Mouse (Mus musculus) embryonic facial prominence, embryonic 15.5 days (tissue): ENCODE results near the gene Wscd1. TPM values are rescaled to one million over a fixed set of nuclear protein-coding genes. Genes with fewer than 3 reads are reported as not detected.

Source experiments
- ATAC-seq: fragments of 200-750 bp; cut with Nextera tagmentation; 2 replicates; pipeline ENCODE4 v1.8.0; 2017; ENCODE audit warnings: low read depth, moderate TSS enrichment; ENCODE audit not compliant: insufficient number of reproducible peaks, low FRiP score, low TSS enrichment
- H3K27ac ChIP-seq: fragments of 300-500 bp; sonication (generic); replicated peaks from 2 replicates; pipeline ENCODE4 v1.5.1; 2015; ENCODE audit warnings: mild to moderate bottlenecking, inconsistent platforms
- H3K27me3 ChIP-seq: fragments of 300-500 bp; sonication (generic); 2 replicates; pipeline ENCODE4 v1.6.1; 2015; ENCODE audit warnings: inconsistent platforms
- H3K36me3 ChIP-seq: fragments of 300-500 bp; sonication (generic); 2 replicates; pipeline ENCODE4 v1.6.1; 2015; ENCODE audit warnings: mild to moderate bottlenecking, inconsistent platforms
- H3K4me1 ChIP-seq: fragments of 300-500 bp; sonication (generic); 2 replicates; pipeline ENCODE4 v1.6.1; 2015; ENCODE audit warnings: inconsistent platforms
- H3K4me2 ChIP-seq: fragments of 300-500 bp; sonication (generic); replicated peaks from 2 replicates; pipeline ENCODE4 v1.6.1; 2015; ENCODE audit warnings: mild to moderate bottlenecking, inconsistent platforms
- H3K4me3 ChIP-seq: fragments of 300-500 bp; sonication (generic); replicated peaks from 2 replicates; pipeline ENCODE4 v1.5.1; 2015; ENCODE audit warnings: mild to moderate bottlenecking, inconsistent platforms
- H3K9ac ChIP-seq: fragments of 300-500 bp; sonication (generic); 2 replicates; pipeline ENCODE4 v1.6.1; 2015; ENCODE audit warnings: inconsistent platforms
- H3K9me3 ChIP-seq: fragments of 300-500 bp; sonication (generic); replicated peaks from 2 replicates; pipeline ENCODE4 v1.6.1; 2016; ENCODE audit warnings: inconsistent platforms
- WGBS: fragments of 180-500 bp; shearing (Covaris S2); methylation state at CpG from one replicate; pipeline ENCODE4 v1.1.7; 2015; 5-methylcytosine and 5-hydroxymethylcytosine counted together
- polyA plus RNA-seq: library from polyadenylated mRNA; unstranded; fragments of >200 nt; fragmentation: Nextera tagmentation; extraction: Ambion mirVana; gene quantifications from 2 replicates; pipeline ENCODE4 v1.2.1, GENCODE M21; 2015

Gene Wscd1
- polyA plus RNA-seq, 1 experiment from 2014 or later: 6.2 TPM

DNA sequence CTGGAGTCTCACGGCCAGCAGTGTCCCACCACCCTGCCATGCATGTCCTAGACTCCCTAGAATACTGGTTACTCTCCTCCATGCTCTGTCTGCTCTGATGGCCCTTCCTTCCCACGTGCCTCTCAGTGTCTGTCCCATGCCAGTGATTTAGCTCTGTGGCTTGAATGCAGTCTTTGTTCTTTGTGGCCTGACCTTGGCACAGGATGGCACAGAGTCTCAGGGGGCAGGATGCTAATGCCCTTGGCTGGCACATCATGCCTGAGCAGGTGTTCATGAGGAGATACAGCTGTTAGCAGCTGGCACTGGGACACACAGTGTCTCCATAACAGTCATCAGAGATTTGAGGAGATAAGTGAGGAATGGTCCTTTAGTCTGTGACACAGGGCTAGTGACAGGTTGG, 20.8 kb downstream of the Wscd1 start:
- Histone ChIP-seq H3K4me3 (no peak overlapping the region), H3K9ac (no peak overlapping the region), H3K9me3 (no peaks in the 10 kb centered on the region), H3K27me3 (no peaks in the 10 kb centered on the region), H3K36me3 (no peaks in the 10 kb centered on the region), H3K27ac (no peak overlapping the region), H3K4me1 (no peaks in the 10 kb centered on the region), H3K4me2 (no peak overlapping the region)
- ATAC-seq: no peak
- WGBS: 61% methylated on average over 2 of the region's 2 CpGs

DNA sequence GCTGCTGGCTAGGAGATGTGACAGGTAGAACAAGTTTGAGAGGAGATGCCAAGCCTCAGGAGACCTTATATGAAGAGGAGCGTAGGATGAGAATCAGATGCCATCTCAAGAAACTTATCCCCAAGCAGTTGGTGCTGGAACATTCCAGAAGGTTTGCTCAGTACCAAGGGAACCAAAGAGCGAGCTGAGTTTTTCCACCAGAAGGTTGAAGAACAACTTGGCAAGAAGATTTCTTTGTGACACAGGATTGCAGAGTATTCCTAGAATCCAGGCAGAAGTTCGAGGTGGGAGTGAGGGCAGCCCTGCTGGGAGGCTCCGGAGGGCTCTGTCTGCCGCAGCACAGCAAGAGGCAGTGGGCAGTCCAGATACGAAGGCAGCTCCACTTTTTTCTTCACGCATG, 21.4 kb downstream of the Wscd1 start:
- ATAC-seq: no peak
- no peaks in the 10 kb centered on the region for H3K9me3 ChIP-seq
- no peaks in the 10 kb centered on the region for H3K27me3 ChIP-seq
- H3K4me3 ChIP-seq: no peak overlapping the region
- no peak overlapping the region for H3K27ac ChIP-seq
- H3K4me2 ChIP-seq: no peak overlapping the region
- H3K36me3 ChIP-seq: no peaks in the 10 kb centered on the region
- no peak overlapping the region for H3K9ac ChIP-seq
- H3K4me1 ChIP-seq: no peaks in the 10 kb centered on the region
- 83% methylated on average over 7 of the region's 7 CpGs for WGBS

DNA sequence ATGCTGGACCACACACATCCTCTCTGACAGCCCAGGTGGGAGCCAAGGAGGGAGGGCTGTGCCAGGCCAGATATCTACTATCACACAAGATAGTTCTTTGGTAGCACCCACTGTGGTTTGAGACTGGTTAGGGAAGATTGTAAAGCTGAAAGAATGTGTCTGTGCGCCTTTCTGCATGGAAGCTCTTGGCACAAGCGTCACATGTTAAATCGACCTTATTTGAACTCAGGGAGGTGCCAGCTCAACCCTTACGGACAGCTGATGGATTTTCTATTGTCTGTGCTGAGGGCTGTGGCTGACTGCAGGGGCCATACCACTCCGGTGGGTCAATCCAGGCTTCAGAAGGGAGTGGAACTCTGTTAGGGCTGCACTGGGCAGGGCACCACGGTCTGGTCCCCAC, 22.3 kb downstream of the Wscd1 start:
- 67% methylated on average over 6 of the region's 6 CpGs for WGBS
- Histone ChIP-seq H3K9ac (no peak overlapping the region), H3K36me3 (no peaks in the 10 kb centered on the region), H3K27ac (no peak overlapping the region), H3K27me3 (no peaks in the 10 kb centered on the region), H3K9me3 (no peaks in the 10 kb centered on the region), H3K4me3 (no peak overlapping the region), H3K4me1 (no peaks in the 10 kb centered on the region), H3K4me2 (no peak overlapping the region)
- ATAC-seq: no peak

DNA sequence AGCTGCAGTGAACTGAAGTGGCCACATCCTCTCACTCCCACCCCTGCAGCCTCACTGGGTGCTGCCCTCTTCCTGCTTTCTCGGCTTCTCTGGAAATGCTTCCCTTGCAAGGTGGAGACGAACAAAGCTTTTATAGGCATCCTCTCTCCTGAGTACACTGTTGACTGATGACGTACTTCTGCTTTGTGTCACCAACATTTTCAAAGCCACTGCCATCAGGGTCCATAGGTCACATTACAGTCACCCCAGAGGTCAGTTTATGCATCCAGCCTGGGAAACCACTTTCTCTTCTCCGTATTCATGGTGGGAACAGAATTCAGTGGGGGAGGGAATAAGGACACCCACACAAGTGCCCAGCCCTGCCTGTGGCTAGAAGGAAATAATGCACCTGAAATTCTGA, 23.1 kb downstream of the Wscd1 start:
- ATAC-seq: no peak
- Histone ChIP-seq H3K27ac (no peak overlapping the region), H3K9ac (no peak overlapping the region), H3K4me1 (no peaks in the 10 kb centered on the region), H3K36me3 (no peaks in the 10 kb centered on the region), H3K27me3 (no peaks in the 10 kb centered on the region), H3K4me2 (no peak overlapping the region), H3K9me3 (no peaks in the 10 kb centered on the region), H3K4me3 (no peak overlapping the region)
- WGBS: 22% methylated on average over 4 of the region's 4 CpGs

DNA sequence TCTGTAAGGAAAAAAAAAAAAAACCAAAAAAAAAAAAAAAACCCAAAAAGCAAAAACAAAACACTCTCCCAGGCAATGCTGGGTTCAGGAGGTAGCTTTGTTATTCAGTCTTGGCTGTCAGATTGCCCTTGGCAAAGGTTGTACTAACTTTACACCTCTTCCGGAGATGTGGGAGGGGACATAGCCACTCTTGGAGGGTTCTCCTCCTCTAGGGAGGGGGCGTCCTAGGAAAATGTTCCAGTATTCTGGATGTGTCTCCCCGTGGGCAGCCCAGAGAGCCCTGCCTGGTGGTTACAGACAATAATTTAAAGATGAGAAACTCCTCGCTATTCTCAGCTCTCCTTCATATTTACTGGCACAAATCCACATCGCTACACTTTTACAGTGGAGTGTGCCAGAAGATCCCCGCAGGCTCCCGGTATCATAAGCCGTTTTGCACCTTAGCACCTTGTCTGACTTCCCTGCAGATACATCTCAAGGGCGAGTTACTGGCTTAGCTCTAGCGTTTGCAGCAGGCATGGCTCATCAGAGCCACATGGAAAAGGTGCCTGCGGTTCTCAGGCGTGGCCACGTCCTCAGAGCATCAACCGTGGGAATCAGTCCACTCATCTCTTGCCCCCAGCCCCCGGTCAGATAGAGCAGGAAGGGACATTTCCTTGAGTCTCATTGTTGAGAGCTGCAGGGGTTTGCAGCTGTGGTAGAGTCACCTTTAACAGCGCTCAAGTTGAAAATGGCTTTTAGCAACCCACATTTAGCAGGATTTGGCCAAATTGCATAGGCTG, 24.5 kb downstream of the Wscd1 start:
- H3K36me3 ChIP-seq: no peaks in the 10 kb centered on the region
- H3K4me1 ChIP-seq: no peaks in the 10 kb centered on the region
- no peak overlapping the region for H3K4me3 ChIP-seq
- no peaks in the 10 kb centered on the region for H3K9me3 ChIP-seq
- no peak overlapping the region for H3K27ac ChIP-seq
- no peak overlapping the region for H3K9ac ChIP-seq
- ATAC-seq: no peak
- no peaks in the 10 kb centered on the region for H3K27me3 ChIP-seq
- H3K4me2 ChIP-seq: no peak overlapping the region
- WGBS: 31% methylated on average over 16 of the region's 16 CpGs

DNA sequence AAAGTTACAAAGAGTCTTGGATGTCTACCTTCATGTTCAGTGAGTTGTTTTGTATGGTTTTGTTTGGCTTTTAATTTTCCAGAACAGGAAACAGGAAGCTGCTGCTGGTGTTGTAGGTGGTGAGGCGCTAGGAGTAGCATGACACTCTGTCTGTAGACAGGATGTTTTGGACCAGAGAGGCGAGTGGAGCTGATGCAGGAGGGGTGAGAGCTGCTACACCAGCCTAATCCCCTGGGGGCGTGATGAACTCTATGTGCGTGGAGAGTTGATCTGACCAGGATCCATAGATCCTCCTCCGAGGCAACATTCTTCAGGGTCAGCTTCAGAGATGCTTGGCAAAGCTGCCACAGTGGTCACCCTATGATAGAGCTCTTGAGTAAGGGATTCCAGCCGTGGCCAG, 25.3 kb downstream of the Wscd1 start:
- H3K4me1 ChIP-seq: no peaks in the 10 kb centered on the region
- H3K9ac ChIP-seq: no peak overlapping the region
- H3K27ac ChIP-seq: no peak overlapping the region
- H3K27me3 ChIP-seq: no peaks in the 10 kb centered on the region
- H3K4me3 ChIP-seq: no peak overlapping the region
- WGBS: 55% methylated on average over 6 of the region's 6 CpGs
- no peaks in the 10 kb centered on the region for H3K9me3 ChIP-seq
- no peak for ATAC-seq
- no peak overlapping the region for H3K4me2 ChIP-seq
- H3K36me3 ChIP-seq: no peaks in the 10 kb centered on the region

DNA sequence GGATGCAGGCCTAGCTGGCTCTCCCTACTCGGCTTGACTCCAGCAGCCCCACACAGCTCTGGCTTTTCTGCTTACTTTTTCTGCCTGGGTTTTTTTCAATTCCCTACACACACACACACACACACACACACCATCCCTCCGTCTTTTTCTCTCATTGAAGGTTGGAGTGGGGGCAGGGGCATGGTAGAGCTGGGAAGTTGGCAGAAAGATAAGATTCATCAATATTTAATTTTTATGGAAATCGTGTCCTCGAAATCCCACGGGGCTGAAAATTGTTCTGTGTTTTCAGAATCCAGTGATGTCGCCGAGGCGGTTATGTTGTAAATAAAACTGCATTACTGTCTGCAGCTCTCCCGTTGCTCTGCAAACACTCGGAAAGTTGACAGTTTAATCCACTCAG, 29.9 kb downstream of the Wscd1 start:
- no peak for ATAC-seq
- no peak overlapping the region for H3K4me3 ChIP-seq
- no peaks in the 10 kb centered on the region for H3K27me3 ChIP-seq
- H3K9me3 ChIP-seq: no peaks in the 10 kb centered on the region
- no peak overlapping the region for H3K27ac ChIP-seq
- H3K36me3 ChIP-seq: no peaks in the 10 kb centered on the region
- no peak overlapping the region for H3K9ac ChIP-seq
- no peak overlapping the region for H3K4me2 ChIP-seq
- H3K4me1 ChIP-seq: no peaks in the 10 kb centered on the region
- 75% methylated on average over 10 of the region's 10 CpGs for WGBS

DNA sequence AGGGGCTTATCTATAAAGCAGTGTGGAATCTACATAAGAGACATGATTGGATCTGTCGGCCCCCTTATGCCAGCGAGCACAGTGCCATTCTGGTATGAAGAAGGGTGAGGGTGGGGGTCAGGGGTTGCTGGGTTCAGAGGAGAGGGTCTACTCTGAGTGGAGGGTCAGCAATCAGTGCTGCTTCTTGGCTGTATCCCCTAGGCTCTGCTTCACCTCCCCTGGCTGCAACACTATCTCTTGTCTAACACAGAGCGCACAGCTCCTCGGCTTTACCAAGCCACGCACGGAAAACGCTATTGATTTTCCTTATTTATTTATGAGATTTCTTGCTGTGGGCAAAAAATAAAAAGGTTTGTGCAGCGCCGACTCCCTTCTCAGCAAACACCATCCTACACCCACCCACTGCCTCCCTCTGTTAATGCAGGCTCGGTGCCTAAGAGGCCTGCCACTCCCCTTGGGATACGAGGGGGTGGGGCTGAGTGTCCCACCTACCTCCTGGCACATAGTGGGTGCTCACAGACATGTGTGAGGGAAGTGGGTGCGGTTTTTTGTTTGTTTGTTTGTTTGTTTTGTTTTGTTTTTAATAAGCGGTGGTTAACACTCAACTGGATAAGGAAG, 32.1 kb downstream of the Wscd1 start:
- no peak overlapping the region for H3K4me2 ChIP-seq

DNA sequence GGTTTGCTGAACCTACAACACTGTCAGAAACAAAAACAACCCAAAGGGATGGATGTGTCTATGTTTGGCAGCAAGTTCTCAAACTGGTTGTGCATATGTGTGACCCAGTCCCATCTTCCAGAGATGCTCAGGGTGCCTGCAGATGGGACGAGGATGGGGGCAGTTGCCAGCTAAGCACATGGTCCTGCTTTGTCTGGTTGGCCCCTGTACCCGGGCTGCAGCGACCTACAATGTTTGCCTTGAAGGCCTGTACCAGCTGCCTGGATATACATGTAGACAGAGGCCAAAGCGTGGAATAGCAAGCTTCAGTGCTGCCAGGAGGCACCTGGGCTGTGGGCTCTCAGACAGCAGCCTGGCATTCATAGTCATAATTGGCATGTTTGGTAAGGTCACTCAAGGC, 35.8 kb downstream of the Wscd1 start:
- Histone ChIP-seq H3K36me3 (no peaks in the 10 kb centered on the region), H3K9ac (no peak overlapping the region), H3K27ac (no peak overlapping the region), H3K4me1 (no peaks in the 10 kb centered on the region), H3K27me3 (no peaks in the 10 kb centered on the region), H3K4me3 (no peak overlapping the region), H3K4me2 (no peak overlapping the region), H3K9me3 (no peaks in the 10 kb centered on the region)
- 82% methylated on average over 4 of the region's 4 CpGs for WGBS
- no peak for ATAC-seq

More for the DNA sequence above, 32.1 kb downstream of the Wscd1 start:
- H3K9ac ChIP-seq: no peak overlapping the region
- no peaks in the 10 kb centered on the region for H3K9me3 ChIP-seq
- no peak overlapping the region for H3K4me3 ChIP-seq
- ATAC-seq: no peak
- no peaks in the 10 kb centered on the region for H3K4me1 ChIP-seq
- H3K27me3 ChIP-seq: no peaks in the 10 kb centered on the region
- H3K27ac ChIP-seq: no peak overlapping the region
- 84% methylated on average over 13 of the region's 13 CpGs for WGBS
- no peaks in the 10 kb centered on the region for H3K36me3 ChIP-seq

DNA sequence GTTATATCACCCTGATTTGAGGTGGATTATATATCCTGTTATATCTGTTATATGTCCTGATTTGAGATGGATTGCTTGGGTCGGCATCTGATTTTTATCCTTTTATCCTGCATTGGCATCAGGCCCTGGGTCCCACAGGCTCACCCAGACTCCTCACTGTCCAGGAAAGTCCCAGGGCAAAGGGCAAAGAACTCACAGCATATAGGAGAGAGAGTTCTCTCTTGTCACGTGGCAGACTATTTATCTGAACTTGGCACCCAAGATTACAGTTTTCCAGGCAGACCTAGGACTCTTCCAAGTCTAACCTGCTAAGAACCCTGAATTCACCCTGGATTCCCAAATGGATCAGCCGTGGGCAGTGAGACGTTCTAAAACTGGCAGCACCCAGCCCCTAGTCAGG, 38.5 kb downstream of the Wscd1 start:
- Histone ChIP-seq H3K4me1 (no peaks in the 10 kb centered on the region), H3K9ac (no peak overlapping the region), H3K27ac (no peak overlapping the region), H3K36me3 (no peaks in the 10 kb centered on the region), H3K9me3 (no peaks in the 10 kb centered on the region), H3K4me3 (no peak overlapping the region), H3K4me2 (no peak overlapping the region), H3K27me3 (no peaks in the 10 kb centered on the region)
- ATAC-seq: no peak
- WGBS: 89% methylated on average over 4 of the region's 4 CpGs

DNA sequence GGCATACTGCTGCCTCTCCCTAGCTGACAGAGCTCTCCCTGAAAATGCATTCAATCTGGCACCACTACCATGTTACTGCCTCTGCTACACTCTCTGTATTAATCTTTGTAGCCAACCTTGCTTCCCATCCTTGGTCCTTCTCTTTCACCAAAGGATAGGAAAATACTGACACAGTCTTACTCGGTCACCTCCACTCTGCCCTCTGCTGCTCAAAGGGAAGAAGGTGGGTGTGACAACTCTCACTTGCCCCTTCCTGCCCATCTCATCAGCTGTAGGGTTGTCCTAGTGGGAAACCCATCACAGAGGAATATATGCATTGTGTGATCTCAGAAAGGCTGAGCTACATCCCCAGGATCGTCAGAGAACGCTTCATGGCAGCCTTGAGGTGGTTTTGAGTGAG, 40.5 kb downstream of the Wscd1 start:
- no peak overlapping the region for H3K4me3 ChIP-seq
- H3K9me3 ChIP-seq: no peaks in the 10 kb centered on the region
- H3K27ac ChIP-seq: no peak overlapping the region
- H3K27me3 ChIP-seq: no peaks in the 10 kb centered on the region
- no peak for ATAC-seq
- H3K36me3 ChIP-seq: no peaks in the 10 kb centered on the region
- H3K9ac ChIP-seq: no peak overlapping the region
- WGBS: 82% methylated on average over 3 of the region's 3 CpGs
- H3K4me2 ChIP-seq: no peak overlapping the region
- H3K4me1 ChIP-seq: no peaks in the 10 kb centered on the region

DNA sequence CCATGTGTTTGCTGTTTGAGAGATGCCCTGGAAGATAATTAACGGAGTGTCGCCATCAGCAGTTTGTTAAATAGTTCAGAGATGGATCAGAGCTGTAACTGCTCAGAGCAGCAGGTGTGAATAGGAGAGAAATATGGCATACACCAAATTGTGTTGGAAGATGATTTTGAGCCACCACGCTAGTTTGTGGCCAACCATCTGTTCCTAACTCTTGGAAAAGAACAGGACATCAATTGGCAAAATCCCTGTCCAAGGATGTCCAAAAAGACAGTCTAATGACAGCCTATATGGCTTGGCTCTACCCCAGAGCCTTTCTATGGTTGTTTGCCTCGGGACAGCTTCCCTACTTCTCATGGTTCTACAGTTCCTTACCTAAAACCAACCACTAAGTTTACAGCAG, 49.5 kb downstream of the Wscd1 start:
- Histone ChIP-seq H3K4me2 (no peak overlapping the region), H3K4me3 (no peak overlapping the region), H3K27me3 (no peaks in the 10 kb centered on the region), H3K9ac (no peak overlapping the region), H3K27ac (no peak overlapping the region), H3K4me1 (no peaks in the 10 kb centered on the region), H3K9me3 (no peaks in the 10 kb centered on the region), H3K36me3 (no peaks in the 10 kb centered on the region)
- 83% methylated on average over 4 of the region's 4 CpGs for WGBS
- ATAC-seq: no peak
